Mouse (Mus musculus) stomach, embryonic 16.5 days (tissue): ENCODE data around the gene Pnkp. TPM values are rescaled to one million over a fixed set of nuclear protein-coding genes. Genes with fewer than 3 reads are reported as not detected.

ENCODE experiments used
- ATAC-seq: fragments of 200-750 bp; cut with Nextera tagmentation; 2 replicates; pipeline ENCODE4 v1.8.0; 2017; ENCODE audit warnings: moderate number of reproducible peaks, moderate TSS enrichment; ENCODE audit not compliant: insufficient read depth, low FRiP score
- H3K27ac ChIP-seq: fragments of 300-500 bp; sonication (generic); 2 replicates; pipeline ENCODE4 v1.5.1; 2014; ENCODE audit warnings: low read length
- H3K27me3 ChIP-seq: fragments of 300-500 bp; sonication (generic); 2 replicates; pipeline ENCODE4 v1.6.1; 2014; ENCODE audit warnings: low read length, control low read depth, mixed read lengths; ENCODE audit not compliant: control insufficient read depth, insufficient read depth
- H3K36me3 ChIP-seq: fragments of 300-500 bp; sonication (generic); 2 replicates; pipeline ENCODE4 v1.6.1; 2014; ENCODE audit warnings: low read length; ENCODE audit not compliant: control insufficient read depth, insufficient read depth
- H3K4me1 ChIP-seq: fragments of 300-500 bp; sonication (generic); 2 replicates; pipeline ENCODE4 v1.6.1; 2014; ENCODE audit warnings: low read length, control low read depth, mixed read lengths; ENCODE audit not compliant: control insufficient read depth, insufficient read depth
- H3K4me2 ChIP-seq: fragments of 300-500 bp; sonication (generic); 2 replicates; pipeline ENCODE4 v1.6.1; 2014; ENCODE audit warnings: low read depth, low read length, mixed read lengths
- H3K4me3 ChIP-seq: fragments of 300-500 bp; sonication (generic); replicated peaks from 2 replicates; pipeline ENCODE4 v1.5.1; 2014; ENCODE audit warnings: mild to moderate bottlenecking, low read length
- H3K9ac ChIP-seq: fragments of 300-500 bp; sonication (generic); 2 replicates; pipeline ENCODE4 v1.6.1; 2014; ENCODE audit warnings: low read length
- H3K9me3 ChIP-seq: fragments of 300-500 bp; sonication (generic); replicated peaks from 2 replicates; pipeline ENCODE4 v1.6.1; 2016; ENCODE audit warnings: low read length, control low read depth; ENCODE audit not compliant: control insufficient read depth
- WGBS: fragments of 180-500 bp; shearing (Covaris S2); extraction: QIAGEN DNeasy Blood & Tissue Kit; methylation state at CpG from one replicate; pipeline ENCODE4 v1.1.7; 2014; 5-methylcytosine and 5-hydroxymethylcytosine counted together
- polyA plus RNA-seq: library from polyadenylated mRNA; unstranded; fragments of >200 nt; fragmentation: Nextera tagmentation; extraction: Ambion mirVana; gene quantifications from 2 replicates; pipeline ENCODE4 v1.2.1, GENCODE M21; 2015

The Pnkp gene
- polyA plus RNA-seq, 1 experiment from 2014 or later, result 32.6 TPM

DNA sequence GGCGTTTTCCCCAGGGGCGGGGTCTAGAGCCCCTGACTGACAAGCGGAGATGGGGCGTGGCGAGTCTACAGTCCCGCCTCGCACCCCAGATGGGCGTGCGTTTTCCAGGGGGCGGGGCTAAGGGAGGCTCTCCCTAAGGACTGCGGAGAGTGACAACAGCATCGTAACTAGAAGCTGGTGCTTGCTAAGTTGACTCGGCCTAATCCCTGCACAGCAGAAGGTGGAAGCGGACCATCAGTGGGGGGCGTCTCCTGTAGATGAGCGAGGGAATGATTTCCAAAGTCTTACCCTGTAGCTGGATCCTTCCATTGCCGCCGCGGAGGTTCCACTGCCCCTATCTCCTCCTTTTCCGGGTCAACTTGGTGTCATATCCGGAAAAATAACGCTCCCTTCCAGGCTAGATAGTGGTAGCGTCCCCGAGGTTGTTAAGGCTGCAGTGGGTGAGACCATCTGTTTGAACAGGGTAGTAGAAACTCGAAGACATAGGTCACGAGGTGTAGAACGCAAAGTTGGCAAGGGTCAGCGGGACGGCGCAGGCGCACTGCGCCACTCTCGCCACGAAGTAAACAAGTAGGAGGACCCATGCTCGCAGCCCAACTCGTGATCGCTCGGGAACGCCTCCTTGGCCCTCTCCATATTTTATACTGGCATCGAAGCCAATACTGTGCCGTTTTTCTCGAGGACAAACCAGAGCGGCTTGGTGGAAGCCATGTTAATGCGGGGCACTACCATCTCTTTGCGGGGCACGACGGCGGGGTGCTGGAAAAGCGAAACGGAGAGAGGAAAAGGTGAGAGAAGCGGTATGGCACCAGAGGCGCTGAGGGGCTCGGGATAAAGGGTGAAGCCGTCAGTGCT, 8.2 kb upstream of the Pnkp start, which contains the start of the genes Akt1s1 and Tbc1d17:
Akt1s1 (plus strand) TSS at position 431 of the 855 bp plus-strand sequence.
Tbc1d17 (minus strand) TSS at position 519 of the 855 bp plus-strand sequence.
- peak within 1 kb of the TSS; percentile 84 for H3K9ac ChIP-seq
- peak; percentile 87 for ATAC-seq
- peak within 1 kb of the TSS; percentile 93 for H3K4me2 ChIP-seq
- peaks cover 29% of the 10 kb centered on the region for H3K4me1 ChIP-seq
- WGBS, result under 1% methylated on average over 54 of the region's 54 CpGs
- H3K4me3 ChIP-seq, result peak within 1 kb of the TSS; percentile 66
- H3K36me3 ChIP-seq, result peaks cover 15% of the 10 kb centered on the region
- no peaks in the 10 kb centered on the region for H3K9me3 ChIP-seq
- H3K27ac ChIP-seq, result peak within 1 kb of the TSS; percentile 97
- H3K27me3 ChIP-seq, result no peaks in the 10 kb centered on the region

DNA sequence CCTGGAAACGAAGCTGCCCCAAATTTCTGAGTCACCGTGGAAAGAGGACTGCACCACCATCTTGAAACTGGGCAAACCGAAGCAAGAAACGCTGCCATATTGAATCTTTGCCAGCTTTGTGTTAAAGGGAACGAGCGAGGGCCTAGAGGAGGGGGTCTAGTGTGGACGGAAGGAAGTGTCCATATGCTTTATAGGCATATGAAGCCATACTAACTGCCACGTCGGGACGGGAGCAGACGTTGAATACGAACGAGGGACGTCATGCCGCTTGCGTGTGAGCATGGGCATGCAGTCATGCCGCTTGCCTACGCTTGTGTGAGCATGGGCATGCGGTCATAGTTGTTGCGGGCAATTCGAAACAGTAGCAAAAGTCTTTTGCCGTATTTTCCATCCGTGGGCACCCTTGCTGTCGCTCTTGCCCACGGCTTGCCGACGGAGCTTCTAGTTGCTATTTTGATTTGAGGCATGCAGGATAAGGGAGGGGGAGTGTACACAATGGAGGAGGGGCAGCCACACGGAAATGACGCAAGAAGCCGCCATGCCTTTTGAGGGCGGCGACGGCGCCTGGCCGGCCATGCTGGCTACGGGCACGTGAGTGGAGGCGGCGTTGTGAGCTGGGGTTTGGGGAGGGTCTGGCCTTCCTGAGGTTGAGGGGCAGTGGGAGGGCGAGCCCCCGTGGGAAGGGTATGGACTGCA, 7.4 kb upstream of the Pnkp start:
- Histone ChIP-seq H3K27me3 (no peaks in the 10 kb centered on the region), H3K4me2 (peak overlapping the region; percentile 93), H3K4me1 (peaks cover 36% of the 10 kb centered on the region), H3K9ac (peak overlapping the region; percentile 84), H3K4me3 (peak overlapping the region; percentile 66), H3K27ac (peak overlapping the region; percentile 97), H3K36me3 (peaks cover 15% of the 10 kb centered on the region), H3K9me3 (no peaks in the 10 kb centered on the region)
- WGBS, result under 1% methylated on average over 41 of the region's 41 CpGs
- ATAC-seq, result peak; percentile 71

DNA sequence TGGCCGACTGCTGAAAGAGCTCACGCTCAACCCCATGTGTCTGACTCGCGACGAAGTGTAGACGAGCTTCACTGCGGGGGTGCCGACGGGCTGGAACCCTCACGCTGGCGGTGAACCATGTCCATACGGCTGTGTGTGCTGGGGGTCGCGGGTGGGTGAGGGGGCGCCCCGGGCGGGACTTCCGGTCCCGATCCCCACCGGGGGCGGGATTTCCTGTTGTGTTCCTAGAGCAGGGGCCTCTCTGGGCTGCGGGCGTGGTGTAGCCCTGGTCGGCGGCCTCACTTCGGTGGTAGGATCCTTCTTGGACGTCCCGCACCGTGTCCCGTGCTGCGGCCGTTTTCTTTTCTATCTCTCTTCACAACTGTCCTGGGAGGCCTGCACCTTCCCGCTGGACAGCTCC, 6.8 kb upstream of the Pnkp start:
- Histone ChIP-seq H3K4me3 (peak overlapping the region; percentile 66), H3K9ac (peak overlapping the region; percentile 84), H3K4me2 (peak overlapping the region; percentile 93), H3K27ac (peak overlapping the region; percentile 97), H3K27me3 (no peaks in the 10 kb centered on the region), H3K9me3 (no peaks in the 10 kb centered on the region), H3K4me1 (peaks cover 40% of the 10 kb centered on the region), H3K36me3 (peaks cover 15% of the 10 kb centered on the region)
- peak; percentile 23 for ATAC-seq
- WGBS, result under 1% methylated on average over 29 of the region's 33 CpGs

DNA sequence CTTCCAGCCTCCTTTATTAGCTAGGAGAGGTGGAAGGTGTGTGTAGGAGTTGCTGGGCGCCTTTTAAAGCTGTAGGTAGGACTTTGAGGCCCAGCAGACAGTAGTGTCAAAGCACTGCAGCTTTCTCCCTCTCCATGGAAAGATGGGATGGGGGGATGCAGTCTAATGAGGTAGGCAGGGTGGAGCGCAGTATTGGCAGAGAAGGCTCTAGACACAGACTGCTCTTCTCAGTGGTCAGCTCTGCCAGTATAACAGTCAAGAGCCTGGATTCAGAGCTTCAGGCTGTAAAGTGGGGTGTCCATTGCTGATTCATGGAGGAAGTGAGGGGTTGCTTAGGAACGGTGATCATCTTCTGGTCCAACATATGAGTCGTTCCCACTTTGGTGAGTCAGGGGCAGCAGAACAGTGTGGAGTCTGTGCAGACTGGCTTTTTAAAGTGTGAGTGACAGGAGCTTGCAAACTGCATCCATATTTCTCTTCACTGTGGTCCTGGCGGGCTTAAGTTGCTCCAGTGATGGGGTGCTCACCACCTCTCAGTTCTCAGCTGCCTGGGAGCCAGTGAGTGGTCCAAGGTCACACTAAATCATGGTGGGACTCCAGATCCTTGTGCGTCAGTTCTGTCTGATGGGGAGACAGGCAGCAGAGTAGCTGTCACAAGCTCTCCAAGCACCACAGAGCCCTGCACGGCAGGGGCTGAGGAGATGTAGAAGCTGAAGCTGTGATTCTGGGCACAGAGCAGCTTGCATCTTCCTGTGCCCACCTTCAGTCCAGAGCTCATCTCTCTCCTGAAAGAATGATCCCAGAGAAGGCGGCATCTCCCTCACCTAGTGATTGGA, 5.9 kb upstream of the Pnkp start:
- H3K27ac ChIP-seq, result peak overlapping the region; percentile 97
- peak overlapping the region; percentile 66 for H3K4me3 ChIP-seq
- peaks cover 46% of the 10 kb centered on the region for H3K4me1 ChIP-seq
- peak overlapping the region; percentile 84 for H3K9ac ChIP-seq
- no peaks in the 10 kb centered on the region for H3K9me3 ChIP-seq
- H3K27me3 ChIP-seq, result no peaks in the 10 kb centered on the region
- peak overlapping the region; percentile 93 for H3K4me2 ChIP-seq
- WGBS, result 77% methylated on average over 8 of the region's 8 CpGs
- no peak for ATAC-seq
- H3K36me3 ChIP-seq, result peaks cover 7% of the 10 kb centered on the region

DNA sequence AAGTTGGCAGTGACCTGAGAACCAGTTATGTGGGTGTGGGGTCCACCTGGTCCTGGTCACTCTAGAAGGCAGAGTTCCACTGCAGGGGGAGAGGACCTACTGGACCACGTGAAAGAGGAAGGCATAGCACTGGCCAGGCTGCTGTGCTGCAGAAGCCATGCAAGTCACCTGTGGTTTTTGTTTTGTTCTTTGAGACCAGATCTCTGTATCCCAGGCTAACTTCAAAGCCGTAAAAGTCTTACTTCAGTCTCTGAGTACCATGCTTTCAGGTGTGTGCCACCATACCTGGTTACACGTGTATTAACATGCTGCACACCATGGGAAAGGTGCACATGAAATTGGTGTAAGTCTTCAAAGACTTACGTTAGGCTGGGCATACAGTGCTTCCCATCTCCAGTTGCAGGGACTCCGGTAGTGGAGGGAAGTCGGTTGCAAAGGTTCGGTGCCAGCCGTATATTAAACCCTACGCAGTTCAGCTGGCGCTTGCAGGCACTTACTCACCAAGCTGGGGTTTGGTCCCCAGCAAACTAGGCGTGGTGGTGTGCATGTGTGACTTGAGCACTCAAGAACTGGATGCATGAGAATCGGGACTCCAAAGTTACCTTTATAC, 5.2 kb upstream of the Pnkp start:
- H3K4me3 ChIP-seq, result no peak overlapping the region
- H3K9ac ChIP-seq, result no peak overlapping the region
- H3K36me3 ChIP-seq, result 0 out of 2 replicates have a peak, but pooled peaks cover under 1% of the 10 kb centered on the region
- no peak overlapping the region for H3K4me2 ChIP-seq
- no peaks in the 10 kb centered on the region for H3K9me3 ChIP-seq
- H3K4me1 ChIP-seq, result peaks cover 52% of the 10 kb centered on the region
- no peak for ATAC-seq
- H3K27ac ChIP-seq, result no peak overlapping the region
- 88% methylated on average over 12 of the region's 12 CpGs for WGBS
- H3K27me3 ChIP-seq, result no peaks in the 10 kb centered on the region

DNA sequence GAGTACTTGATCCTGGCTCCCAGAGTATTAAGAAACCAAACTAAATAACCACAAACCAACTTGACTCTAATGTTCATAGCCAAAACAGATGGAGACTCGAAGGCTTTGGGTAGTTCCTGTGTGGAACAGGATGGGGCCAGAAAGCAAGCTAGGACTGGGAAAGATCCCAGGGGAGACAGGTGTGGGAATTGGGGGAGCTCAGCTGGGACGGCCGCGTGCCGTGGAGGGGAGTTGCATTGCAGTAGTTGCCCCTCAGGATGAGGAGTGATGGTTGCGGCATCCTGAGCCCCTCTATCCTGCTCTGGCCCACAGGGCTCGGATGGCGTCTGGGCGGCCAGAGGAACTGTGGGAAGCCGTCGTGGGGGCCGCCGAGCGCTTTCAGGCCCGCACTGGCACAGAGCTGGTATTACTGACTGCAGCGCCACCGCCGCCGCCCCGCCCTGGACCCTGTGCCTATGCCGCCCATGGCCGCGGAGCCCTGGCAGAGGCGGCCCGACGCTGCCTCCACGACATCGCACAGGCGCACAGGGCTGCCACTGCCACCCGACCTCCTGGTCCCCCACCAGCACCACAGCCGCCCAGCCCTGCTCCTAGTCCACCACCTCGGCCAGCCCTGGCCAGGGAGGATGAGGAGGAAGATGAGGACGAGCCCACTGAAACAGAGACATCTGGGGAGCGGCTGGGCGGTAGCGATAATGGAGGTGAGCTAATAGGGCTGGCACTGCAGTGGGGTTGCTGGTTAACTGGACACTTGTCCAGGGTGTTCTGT, 4.5 kb upstream of the Pnkp start:
- WGBS, result 88% methylated on average over 36 of the region's 36 CpGs
- H3K9me3 ChIP-seq, result no peaks in the 10 kb centered on the region
- no peak overlapping the region for H3K27ac ChIP-seq
- H3K27me3 ChIP-seq, result no peaks in the 10 kb centered on the region
- no peak overlapping the region for H3K4me3 ChIP-seq
- H3K36me3 ChIP-seq, result no peaks in the 10 kb centered on the region
- no peak overlapping the region for H3K4me2 ChIP-seq
- peaks cover 50% of the 10 kb centered on the region for H3K4me1 ChIP-seq
- H3K9ac ChIP-seq, result 0 out of 2 replicates have a peak overlapping the region, but pooled peaks have one; percentile 20
- no peak for ATAC-seq

DNA sequence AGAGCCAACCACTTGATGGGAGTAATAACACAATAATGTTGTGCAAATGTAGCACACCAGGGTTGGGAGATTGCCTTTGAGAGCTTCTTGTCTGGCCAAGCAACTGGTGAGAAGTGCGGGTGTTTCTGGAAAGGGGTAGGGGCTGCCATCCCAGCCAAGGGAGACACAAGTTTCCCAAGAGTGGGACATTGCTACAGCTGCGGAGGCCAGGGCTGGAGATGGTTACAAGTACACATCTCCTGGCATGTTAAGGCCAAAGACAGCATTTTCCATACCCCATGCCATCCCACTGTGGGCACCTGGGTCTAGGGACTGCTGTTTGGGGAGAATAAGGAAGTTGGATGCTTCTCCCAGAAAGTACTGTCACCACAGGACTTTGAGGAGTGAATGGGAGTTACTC, 3.9 kb upstream of the Pnkp start:
- 90% methylated on average over 2 of the region's 2 CpGs for WGBS
- H3K4me1 ChIP-seq, result peaks cover 49% of the 10 kb centered on the region
- H3K4me2 ChIP-seq, result no peak overlapping the region
- H3K4me3 ChIP-seq, result no peak overlapping the region
- ATAC-seq, result no peak
- 0 out of 2 replicates have a peak overlapping the region, but pooled peaks have one; percentile 20 for H3K9ac ChIP-seq
- no peaks in the 10 kb centered on the region for H3K27me3 ChIP-seq
- no peaks in the 10 kb centered on the region for H3K36me3 ChIP-seq
- no peaks in the 10 kb centered on the region for H3K9me3 ChIP-seq
- no peak overlapping the region for H3K27ac ChIP-seq
